Mouse (Mus musculus) right cerebral cortex, postnatal 25 days (tissue): ENCODE measurements around the gene Sult2a4.
"Not testable (repeated sequence)": the region's sequence is repeated elsewhere in the genome, so short reads cannot be mapped to it uniquely, and the experiment has no call there.

Experiments
- DNase-seq: peaks from one replicate; pipeline ENCODE4 v3.0.0; 2022

The Sult2a4 gene

GRCm38 (mm10) chr7:13989507-13989906 is at the start of gene Sult2a4:
Gene Sult2a4, minus strand, starts transcription at chr7:13989607.
- not testable (repeated sequence) for DNase-seq

DNA sequence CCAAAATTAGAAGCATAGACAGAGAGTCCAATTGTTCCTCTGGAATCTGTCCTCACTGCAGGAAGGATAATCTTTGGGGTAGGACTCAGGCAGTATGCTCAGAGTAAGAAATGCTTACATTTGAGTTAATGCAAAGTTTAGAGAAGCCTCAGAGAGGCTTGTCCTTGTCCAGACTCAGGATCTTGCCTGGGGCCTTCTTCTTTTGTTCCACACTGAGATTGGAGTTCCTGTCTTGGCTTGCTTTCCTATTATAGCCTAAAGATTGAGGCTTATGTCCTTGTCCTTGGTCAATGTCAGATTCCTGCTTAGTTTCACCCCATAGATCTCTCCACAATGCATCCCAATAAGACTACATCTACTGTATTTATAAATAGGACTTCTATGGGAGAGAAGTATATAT is 41.4 kb upstream of the Sult2a4 start:
- DNase-seq: not testable (repeated sequence)

GRCm38 (mm10) chr7:14013083-14013482 is 23.7 kb upstream of the Sult2a4 start:
- DNase-seq: no peak

- not testable (repeated sequence) for DNase-seq
Observed at GRCm38 (mm10) chr7:14010686-14011085, 21.3 kb upstream of the Sult2a4 start.
